Mouse (Mus musculus): ENCODE data around the gene Arhgef28.

GRCm38 (mm10) chr13:98245386-98245785, 39.1 kb upstream of the Arhgef28 start:
- TF ChIP-seq CTCF (IDR thresholded peaks at IDR 0.05; ENCODE audit: low read depth) (no peak), EP300 (IDR thresholded peaks at IDR 0.05; ENCODE audit: low read depth) (no peak)
